Mouse (Mus musculus) heart, adult 11 months (tissue): ENCODE measurements around the gene Micu2.

Experiments
- DNase-seq: peaks from one replicate; pipeline ENCODE4 v3.0.0; 2022

Micu2 gene

DNA sequence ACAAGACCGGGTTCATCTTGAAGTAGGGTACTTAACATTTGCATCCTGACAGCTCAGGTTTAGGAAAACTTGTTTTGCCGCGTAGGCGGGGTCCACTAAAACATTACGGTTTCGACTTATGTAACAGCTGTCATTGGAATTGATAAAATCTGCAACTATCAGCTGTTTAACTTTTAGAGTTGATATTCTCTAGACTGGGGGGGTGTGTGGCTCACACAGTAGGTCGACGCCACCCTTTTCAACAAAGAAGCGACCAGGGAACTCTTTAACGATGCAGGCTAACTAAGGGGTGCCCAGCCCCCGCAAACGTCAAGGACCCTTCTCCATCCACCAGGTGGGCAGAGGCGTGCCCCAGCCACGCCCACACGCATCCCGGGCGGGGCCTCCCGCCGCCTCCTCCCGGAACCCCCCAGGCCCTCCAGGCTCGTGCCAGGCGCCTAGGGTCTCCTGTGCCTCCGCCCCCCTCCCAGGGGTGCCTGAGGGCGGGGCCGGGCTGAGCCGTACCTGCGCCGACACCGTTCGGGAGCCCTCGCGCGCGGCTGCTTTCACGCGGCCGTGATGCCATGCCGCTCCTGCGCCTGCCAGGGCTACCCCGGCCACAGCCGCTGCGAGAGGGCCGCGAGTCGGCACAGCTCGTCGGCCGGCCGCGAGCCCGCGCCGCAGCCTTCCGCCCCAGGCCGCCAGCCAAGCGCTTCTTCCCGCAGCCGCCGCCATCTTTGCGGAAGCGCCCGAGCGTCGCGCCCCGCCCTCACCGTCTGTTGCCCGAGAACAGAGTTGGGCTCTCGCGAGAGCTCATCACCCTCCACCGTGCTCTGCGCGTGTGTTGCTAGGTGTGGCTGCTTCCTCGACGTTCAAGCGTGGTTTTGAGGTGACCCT, at the start of gene Micu2:
Micu2 (minus strand) TSS at position 737 of the 876 bp plus-strand sequence.
- peak; percentile 98 for DNase-seq

DNA sequence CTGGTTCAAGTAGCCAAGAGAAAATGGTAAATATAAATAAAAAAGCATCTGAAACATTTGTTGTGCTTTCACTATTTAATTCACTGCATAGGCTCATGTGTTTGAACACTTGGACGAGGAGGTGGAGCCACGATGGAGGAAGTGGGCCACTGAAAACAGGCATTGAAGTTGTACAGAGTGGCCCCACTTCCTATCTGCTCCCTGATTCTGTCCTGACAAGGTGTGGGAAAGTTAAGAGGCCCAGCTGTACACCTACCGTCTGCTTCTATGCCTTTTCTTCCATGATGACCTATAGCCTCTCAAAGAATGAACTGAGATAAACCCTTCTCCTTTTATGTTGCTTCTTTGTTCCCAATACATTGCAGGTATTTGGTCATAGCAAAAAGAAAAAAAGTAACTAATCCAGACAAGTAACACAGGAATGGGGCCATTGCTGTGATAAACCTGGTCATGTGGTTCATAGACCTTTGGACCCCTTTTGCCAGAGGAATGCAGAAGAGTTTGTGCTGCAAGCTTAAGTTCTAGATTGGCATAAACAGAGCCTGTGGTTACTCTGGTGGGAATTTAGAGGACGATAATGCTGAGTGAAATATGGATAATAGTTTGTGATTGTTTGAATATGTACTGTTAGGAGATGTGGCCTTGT, 47.7 kb upstream of the Micu2 start:
- no peak for DNase-seq

DNA sequence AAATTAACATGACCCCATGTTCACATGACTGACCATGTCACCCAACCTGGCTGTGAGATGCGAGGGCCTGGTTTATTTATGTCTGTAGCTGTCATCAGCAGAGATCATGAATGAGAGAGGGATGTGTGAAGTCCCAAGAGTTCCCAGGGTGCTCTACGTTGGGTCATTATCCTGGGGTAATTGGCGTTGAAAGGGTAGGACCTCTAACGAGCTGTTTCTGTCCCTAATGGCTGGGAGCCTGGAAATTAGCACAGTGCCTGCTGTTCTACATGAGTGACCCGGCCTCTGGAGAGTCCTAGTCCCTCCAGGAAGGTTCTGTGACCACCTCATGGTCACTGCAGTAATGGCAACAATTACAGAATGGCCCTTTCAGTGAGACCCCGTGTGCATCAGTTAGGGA, 37.1 kb upstream of the Micu2 start:
- no peak for DNase-seq

DNA sequence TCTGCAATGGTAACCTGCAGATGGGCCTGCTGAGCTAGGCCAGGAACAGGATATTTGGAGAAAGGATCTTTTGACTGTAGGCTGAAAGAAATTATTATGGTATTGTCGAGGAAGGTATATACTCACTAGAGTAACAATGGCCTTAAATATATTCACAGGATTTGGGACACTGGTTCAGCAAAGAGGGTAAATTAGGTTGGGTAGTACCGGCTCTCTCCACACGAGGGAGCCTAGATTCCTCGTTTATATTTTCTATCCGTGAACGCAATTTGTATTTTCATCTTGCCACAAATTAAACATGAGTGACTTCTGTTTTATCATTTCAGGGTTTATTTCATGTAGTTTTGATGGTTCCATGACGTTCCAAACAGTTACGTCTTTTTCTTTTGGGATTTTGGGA, 35.5 kb upstream of the Micu2 start:
- DNase-seq, result no peak

DNA sequence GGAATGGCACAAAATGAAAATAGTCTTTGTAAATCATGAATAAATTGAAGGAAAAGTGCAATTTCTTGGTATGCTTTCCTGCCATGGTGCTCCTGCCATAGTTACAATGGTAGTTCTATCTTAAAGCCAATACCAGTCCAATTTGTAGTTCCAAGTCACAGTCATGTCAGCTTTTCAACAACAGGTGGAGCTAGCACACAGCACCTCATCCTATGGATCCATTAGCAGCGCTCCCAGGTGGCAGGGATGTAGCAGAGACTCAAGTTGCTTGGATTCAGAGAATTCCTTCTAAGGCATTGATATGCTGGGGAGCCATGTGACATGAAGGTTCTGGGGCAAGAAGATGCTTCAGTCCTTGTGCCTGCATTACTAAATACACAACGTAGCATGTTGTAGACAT, 19.8 kb upstream of the Micu2 start:
- peak; percentile 82 for DNase-seq

DNA sequence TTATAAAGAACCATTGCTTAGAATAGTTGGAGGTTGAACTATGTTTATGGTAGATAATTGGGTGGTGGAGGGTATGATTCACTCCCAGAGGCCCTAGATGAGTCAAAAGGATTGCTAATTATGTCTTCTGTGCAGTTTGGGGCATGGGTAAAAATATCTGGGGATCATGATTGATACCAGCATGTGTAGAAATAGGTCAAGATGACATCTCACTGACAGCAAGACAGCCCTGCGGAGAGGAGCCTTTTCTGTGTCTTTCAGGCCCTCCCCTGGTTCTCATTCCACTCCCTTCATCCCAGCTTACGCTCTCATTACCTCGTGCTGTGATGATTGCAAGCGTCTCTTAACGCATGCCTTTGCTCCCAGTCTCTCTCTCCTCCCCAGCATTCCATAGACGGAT, 4.8 kb upstream of the Micu2 start:
- peak; percentile 22 for DNase-seq

GRCm38 (mm10) chr14:58002161-58002560, 3.1 kb upstream of the Micu2 start:
- peak; percentile 35 for DNase-seq

DNA sequence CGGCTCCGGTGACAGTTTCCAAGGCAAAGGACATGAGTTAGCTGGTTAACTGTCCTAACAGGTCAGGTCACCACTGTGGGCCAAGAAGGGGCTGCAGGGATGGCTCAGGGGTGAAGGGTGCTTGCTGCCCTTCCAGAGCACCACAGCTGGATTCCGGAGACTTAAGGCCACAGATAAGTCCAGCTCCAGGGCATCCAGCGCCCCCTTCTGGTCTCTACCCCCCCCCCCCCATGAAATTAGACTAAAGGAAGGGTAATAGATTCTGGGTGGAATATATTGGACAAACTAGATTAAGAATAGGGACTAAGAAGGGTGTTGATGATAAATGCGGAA, 306 bp upstream of the Micu2 start:
- no peak for DNase-seq

DNA sequence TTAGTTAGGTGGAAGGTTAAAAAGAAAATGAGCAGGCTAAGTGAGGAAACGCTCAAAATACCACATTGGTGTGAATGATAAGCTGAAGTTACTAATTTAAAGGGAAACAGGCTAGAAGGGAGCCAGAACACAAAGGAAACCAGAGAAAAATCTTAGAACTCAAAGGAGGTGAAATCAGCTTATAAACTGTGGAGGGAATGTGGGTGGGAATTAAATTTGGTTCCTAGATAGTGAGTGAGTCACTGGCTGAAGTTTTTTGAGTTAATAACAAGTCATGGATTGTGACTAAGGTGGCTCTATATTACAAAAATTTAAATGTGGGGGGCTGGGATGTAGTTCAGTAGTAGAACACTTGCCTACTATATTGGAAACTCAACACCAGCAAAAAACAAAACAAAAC, 1.6 kb downstream of the Micu2 start:
- no peak for DNase-seq

- DNase-seq, result peak; percentile 66
These were observed 2.9 kb downstream of the Micu2 start for GRCm38 (mm10) chr14:57996210-57996609.

- DNase-seq, result peak; percentile 88
These were observed 7.3 kb downstream of the Micu2 start for GRCm38 (mm10) chr14:57991761-57992160.

- no peak for DNase-seq
These were observed 9.9 kb downstream of the Micu2 start for GRCm38 (mm10) chr14:57989162-57989561.

DNA sequence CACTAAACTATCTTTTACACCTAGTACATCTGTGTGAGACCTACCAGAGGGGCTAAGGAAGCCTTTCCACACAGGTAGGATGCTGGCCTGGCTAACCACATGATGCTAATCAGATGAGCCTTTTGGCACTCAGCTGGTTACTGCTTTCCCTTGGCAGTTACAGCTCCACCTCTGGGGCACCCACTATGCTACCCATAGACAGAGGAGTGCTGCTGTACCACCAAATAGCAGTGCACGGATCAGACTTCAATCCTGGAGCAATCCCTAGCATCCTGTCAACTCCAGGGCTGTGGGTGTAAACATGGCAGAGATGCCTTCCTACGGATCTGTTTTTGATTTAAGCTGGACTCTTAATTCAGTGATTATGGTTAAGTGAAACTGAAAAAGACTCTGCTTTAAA, 13.3 kb downstream of the Micu2 start:
- DNase-seq, result peak; percentile 54

DNA sequence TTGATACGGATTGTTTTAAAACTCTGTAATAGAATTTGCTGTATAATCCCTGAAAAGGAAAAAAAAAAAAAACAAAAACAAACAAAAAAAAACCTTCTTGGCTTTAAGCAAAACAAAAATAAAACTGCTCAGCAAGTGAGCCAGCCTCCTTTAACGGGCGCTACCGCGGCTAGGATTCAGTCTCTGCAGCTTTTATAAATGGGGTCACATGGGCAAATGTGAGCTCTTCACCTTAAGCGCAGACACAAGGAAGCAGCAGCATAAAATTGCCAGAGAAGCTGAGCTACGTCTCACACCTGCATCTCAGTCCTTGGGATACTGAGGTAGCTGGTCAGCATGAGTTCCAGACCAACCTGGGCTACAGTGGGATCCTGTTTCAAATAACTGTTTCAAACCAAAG, 16.6 kb downstream of the Micu2 start:
- peak; percentile 43 for DNase-seq

DNA sequence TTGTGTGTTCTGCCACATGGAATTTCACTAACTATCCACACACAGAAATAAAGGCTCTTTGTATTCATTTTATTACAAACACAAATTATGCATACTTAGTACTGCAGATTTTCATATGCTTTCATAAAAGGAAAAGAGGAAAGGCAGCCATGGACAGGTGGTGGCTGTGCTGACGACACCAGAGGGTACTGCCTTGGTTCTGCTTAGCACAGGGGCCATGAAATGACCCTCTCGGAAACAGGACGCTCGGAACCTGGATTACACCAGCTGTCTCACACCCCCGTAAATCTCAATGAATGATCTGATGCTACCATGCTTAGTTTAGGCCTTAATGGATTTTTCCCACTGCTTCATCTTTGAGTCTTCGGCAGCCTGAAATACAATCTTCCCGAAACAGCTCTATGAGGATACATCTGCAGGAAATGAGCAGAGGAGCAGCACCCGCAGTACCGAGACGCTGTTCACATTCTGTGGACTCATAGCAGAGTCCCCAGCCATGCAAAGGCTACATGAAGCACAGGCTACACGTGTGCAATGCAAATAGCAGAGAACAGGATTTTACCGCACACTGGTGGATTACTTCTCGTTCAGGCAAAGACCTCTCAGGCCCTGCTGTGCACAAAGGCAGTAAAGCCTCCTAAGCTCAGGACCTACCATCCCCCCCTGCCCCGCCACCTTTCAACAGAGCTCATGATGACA, 17.2 kb downstream of the Micu2 start:
- peak; percentile 89 for DNase-seq

DNA sequence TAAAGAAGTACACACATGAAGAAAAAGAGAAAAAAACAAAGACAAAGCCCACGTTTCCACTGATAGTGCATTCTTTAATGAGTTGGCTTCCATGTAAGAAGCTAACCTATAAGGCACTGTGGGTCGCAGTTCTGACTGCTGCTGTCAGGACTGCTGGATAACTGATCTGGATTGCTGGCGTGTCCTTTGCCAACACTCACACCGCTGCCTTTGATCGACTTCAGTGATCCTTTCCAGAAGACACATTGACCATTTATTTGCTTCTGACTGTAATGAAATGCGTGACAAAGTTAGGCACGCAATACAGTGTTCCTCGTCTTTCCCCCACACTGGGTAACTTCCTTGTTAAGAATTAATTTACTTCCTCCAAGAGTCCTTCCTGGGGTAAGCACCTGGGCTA, 18.3 kb downstream of the Micu2 start:
- DNase-seq, result peak; percentile 81

- DNase-seq, result peak; percentile 89
These were observed 18.9 kb downstream of the Micu2 start for GRCm38 (mm10) chr14:57980179-57980578.

GRCm38 (mm10) chr14:57978144-57978543, 20.9 kb downstream of the Micu2 start:
- DNase-seq, result peak; percentile 27

DNA sequence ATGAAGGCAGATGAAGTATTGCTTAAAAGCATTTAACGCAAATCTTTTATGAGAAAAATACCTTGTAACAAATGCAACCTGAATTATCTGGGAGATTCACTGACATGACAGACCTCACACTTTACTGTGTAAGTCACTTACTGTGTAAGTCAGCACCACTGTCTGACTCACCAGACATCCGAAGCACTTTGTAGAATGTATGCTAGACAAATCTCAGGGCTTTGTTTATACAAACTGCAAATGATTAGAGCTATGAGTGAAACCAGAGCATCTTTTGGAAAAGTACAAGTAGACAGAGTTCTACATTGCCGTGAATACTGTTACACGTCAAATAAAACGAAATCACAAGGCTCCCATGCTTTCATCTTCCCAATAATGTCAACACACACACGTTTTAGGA, 23.4 kb downstream of the Micu2 start:
- DNase-seq, result peak; percentile 7

GRCm38 (mm10) chr14:57971986-57972525, 27.0 kb downstream of the Micu2 start:
- DNase-seq, result peak; percentile 75

GRCm38 (mm10) chr14:57968873-57969272, 30.2 kb downstream of the Micu2 start:
- DNase-seq, result peak; percentile 18

DNA sequence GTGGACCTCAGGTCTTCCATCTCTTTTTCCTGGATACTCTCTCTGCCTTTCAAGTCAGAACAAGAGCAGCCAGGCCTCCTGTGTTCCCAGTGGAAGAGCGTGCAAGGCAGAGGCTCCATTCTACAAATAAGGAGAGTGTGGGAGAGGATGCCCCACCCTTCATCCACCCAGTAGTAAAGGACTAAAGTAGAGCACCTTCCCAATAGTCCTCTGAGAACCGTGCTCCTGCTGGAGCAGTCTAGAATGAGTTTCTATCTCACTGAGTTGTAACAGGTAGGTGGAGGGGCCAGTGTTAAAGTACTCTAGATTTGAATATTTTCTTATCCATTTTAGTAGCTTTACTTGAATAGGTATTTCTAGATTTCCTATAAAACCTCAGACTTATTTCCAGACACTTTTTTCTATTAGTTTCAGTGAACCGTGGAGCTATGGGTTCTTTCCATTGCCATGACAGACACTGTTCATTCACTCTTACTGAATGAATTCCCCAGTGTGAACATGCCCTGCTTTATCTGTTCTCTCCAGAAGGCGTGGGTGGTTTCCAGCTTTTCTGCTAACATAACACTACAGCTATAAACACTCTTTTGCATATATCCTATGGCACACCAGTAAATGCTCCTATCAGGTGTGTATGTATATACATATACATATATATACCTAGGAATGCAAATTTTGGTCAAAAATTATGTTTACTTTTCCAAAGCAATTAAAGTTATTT, 31.8 kb downstream of the Micu2 start:
- DNase-seq, result peak; percentile 48

GRCm38 (mm10) chr14:57961861-57962260, 37.2 kb downstream of the Micu2 start:
- DNase-seq, result peak; percentile 88
